Mouse (Mus musculus) intestine, postnatal 0 days (tissue): ENCODE measurements around the gene Chchd4. TPM values are rescaled to one million over a fixed set of nuclear protein-coding genes. Genes with fewer than 3 reads are reported as not detected.

Source experiments
- ATAC-seq: fragments of 200-750 bp; cut with Nextera tagmentation; 2 replicates; pipeline ENCODE4 v1.8.0; 2017; ENCODE audit warnings: mild to moderate bottlenecking, moderate TSS enrichment, moderate library complexity
- H3K27ac ChIP-seq: fragments of 300-500 bp; sonication (generic); 2 replicates; pipeline ENCODE4 v1.5.1; 2014; ENCODE audit warnings: mild to moderate bottlenecking, low read depth, low read length, moderate library complexity
- H3K27me3 ChIP-seq: fragments of 300-500 bp; sonication (generic); replicated peaks from 2 replicates; pipeline ENCODE4 v1.6.1; 2014; ENCODE audit warnings: low read length, mixed read lengths; ENCODE audit not compliant: control insufficient read depth, insufficient read depth
- H3K36me3 ChIP-seq: fragments of 300-500 bp; sonication (generic); 2 replicates; pipeline ENCODE4 v1.6.1; 2014; ENCODE audit warnings: mild to moderate bottlenecking, moderate library complexity; ENCODE audit not compliant: control insufficient read depth, insufficient read depth
- H3K4me1 ChIP-seq: fragments of 300-500 bp; sonication (generic); replicated peaks from 2 replicates; pipeline ENCODE4 v1.6.1; 2014; ENCODE audit warnings: antibody characterized with exemption, low read length, mixed read lengths; ENCODE audit not compliant: control insufficient read depth, insufficient read depth
- H3K4me2 ChIP-seq: fragments of 300-500 bp; sonication (generic); replicated peaks from 2 replicates; pipeline ENCODE4 v1.6.1; 2014; ENCODE audit warnings: low read depth, mild to moderate bottlenecking, moderate library complexity
- H3K4me3 ChIP-seq: fragments of 300-500 bp; sonication (generic); 2 replicates; pipeline ENCODE4 v1.5.1; 2014; ENCODE audit warnings: low read depth, low read length
- H3K9ac ChIP-seq: fragments of 300-500 bp; sonication (generic); 2 replicates; pipeline ENCODE4 v1.6.1; 2014; ENCODE audit warnings: mild to moderate bottlenecking, low read depth, low read length
- H3K9me3 ChIP-seq: fragments of 300-500 bp; sonication (generic); 2 replicates; pipeline ENCODE4 v1.6.1; 2016; ENCODE audit warnings: mixed run types; ENCODE audit not compliant: control insufficient read depth
- CTCF ChIP-seq: sonication (generic); IDR thresholded peaks from 2 replicates; pipeline ENCODE4 v1.5.1; 2016; ENCODE audit warnings: low read depth, mild to moderate bottlenecking, control low read depth, antibody characterized with exemption, moderate library complexity
- WGBS: fragments of 180-500 bp; shearing (Covaris S2); extraction: QIAGEN DNeasy Blood & Tissue Kit; methylation state at CpG from one replicate; pipeline ENCODE4 v1.1.7; 2014; 5-methylcytosine and 5-hydroxymethylcytosine counted together
- polyA plus RNA-seq: library from polyadenylated mRNA; unstranded; fragments of >200 nt; fragmentation: Nextera tagmentation; extraction: Ambion mirVana; gene quantifications from 2 replicates; pipeline ENCODE4 v1.2.1, GENCODE M21; 2015

Chchd4 gene
- polyA plus RNA-seq, 1 experiment from 2014 or later = 27.0 TPM

GRCm38 (mm10) chr6:91493053-91493452 is 19.7 kb upstream of the Chchd4 start:
- no peaks in the 10 kb centered on the region for H3K9me3 ChIP-seq
- no peaks in the 10 kb centered on the region for H3K27me3 ChIP-seq
- no peak overlapping the region for H3K27ac ChIP-seq
- WGBS = 88% methylated on average over 10 of the region's 10 CpGs
- no peak for ATAC-seq
- no peak for TF ChIP-seq CTCF
- no peak overlapping the region for H3K4me2 ChIP-seq
- H3K4me1 ChIP-seq = no peaks in the 10 kb centered on the region
- H3K4me3 ChIP-seq = no peak overlapping the region
- H3K36me3 ChIP-seq = peaks cover 67% of the 10 kb centered on the region
- no peak overlapping the region for H3K9ac ChIP-seq

GRCm38 (mm10) chr6:91491004-91491403 is 17.7 kb upstream of the Chchd4 start:
- H3K36me3 ChIP-seq = peaks cover 66% of the 10 kb centered on the region
- peak; percentile 52 for ATAC-seq
- no peak overlapping the region for H3K9ac ChIP-seq
- no peak for TF ChIP-seq CTCF
- no peaks in the 10 kb centered on the region for H3K4me1 ChIP-seq
- H3K27me3 ChIP-seq = no peaks in the 10 kb centered on the region
- H3K27ac ChIP-seq = peak overlapping the region; percentile 28; the same call in 1 of the 2 replicates
- no peak overlapping the region for H3K4me2 ChIP-seq
- 56% methylated on average over 6 of the region's 6 CpGs for WGBS
- no peaks in the 10 kb centered on the region for H3K9me3 ChIP-seq
- H3K4me3 ChIP-seq = no peak overlapping the region

GRCm38 (mm10) chr6:91489872-91490271 is 16.5 kb upstream of the Chchd4 start:
- no peaks in the 10 kb centered on the region for H3K4me1 ChIP-seq
- 82% methylated on average over 10 of the region's 10 CpGs for WGBS
- H3K27me3 ChIP-seq = no peaks in the 10 kb centered on the region
- no peak for TF ChIP-seq CTCF
- H3K27ac ChIP-seq = peak overlapping the region; percentile 71; the same call in 1 of the 2 replicates
- ATAC-seq = no peak
- H3K9me3 ChIP-seq = no peaks in the 10 kb centered on the region
- no peak overlapping the region for H3K4me3 ChIP-seq
- peaks cover 68% of the 10 kb centered on the region for H3K36me3 ChIP-seq
- H3K4me2 ChIP-seq = no peak overlapping the region
- no peak overlapping the region for H3K9ac ChIP-seq

GRCm38 (mm10) chr6:91488496-91489212 is 15.3 kb upstream of the Chchd4 start:
- no peak overlapping the region for H3K4me2 ChIP-seq
- no peak overlapping the region for H3K9ac ChIP-seq
- H3K4me1 ChIP-seq = no peaks in the 10 kb centered on the region
- peak overlapping the region; percentile 50; the same call in 1 of the 2 replicates for H3K27ac ChIP-seq
- H3K4me3 ChIP-seq = no peak overlapping the region
- H3K36me3 ChIP-seq = peaks cover 71% of the 10 kb centered on the region
- no peaks in the 10 kb centered on the region for H3K27me3 ChIP-seq
- ATAC-seq = peak; percentile 67
- H3K9me3 ChIP-seq = no peaks in the 10 kb centered on the region
- WGBS = 58% methylated on average over 9 of the region's 9 CpGs
- no peak for TF ChIP-seq CTCF

GRCm38 (mm10) chr6:91486736-91487453 is 13.5 kb upstream of the Chchd4 start:
- WGBS = 93% methylated on average over 15 of the region's 15 CpGs
- Histone ChIP-seq H3K27me3 (no peaks in the 10 kb centered on the region), H3K9ac (no peak overlapping the region), H3K27ac (no peak overlapping the region), H3K36me3 (peaks cover 76% of the 10 kb centered on the region), H3K4me1 (no peaks in the 10 kb centered on the region), H3K4me3 (no peak overlapping the region), H3K4me2 (no peak overlapping the region), H3K9me3 (no peaks in the 10 kb centered on the region)
- TF ChIP-seq CTCF = no peak
- no peak for ATAC-seq

- WGBS = 88% methylated on average over 2 of the region's 2 CpGs
- Histone ChIP-seq H3K27me3 (no peaks in the 10 kb centered on the region), H3K36me3 (peaks cover 93% of the 10 kb centered on the region), H3K9me3 (no peaks in the 10 kb centered on the region), H3K9ac (no peak overlapping the region), H3K4me2 (no peak overlapping the region), H3K4me3 (no peak overlapping the region), H3K27ac (no peak overlapping the region), H3K4me1 (no peaks in the 10 kb centered on the region)
- no peak for ATAC-seq
- no peak for TF ChIP-seq CTCF
Observed at GRCm38 (mm10) chr6:91483371-91483770, 10.0 kb upstream of the Chchd4 start.
